Mouse (Mus musculus) MEL (cell line): ENCODE data around the gene Ecm2. TPM values are rescaled to one million over a fixed set of nuclear protein-coding genes. Genes with fewer than 3 reads are reported as not detected.

ENCODE experiments used
- DNase-seq: peaks from one replicate; pipeline ENCODE4 v3.0.0; 2011; ENCODE audit warnings: low read depth, low spot score
- H3K27ac ChIP-seq: 2 replicates; pipeline ENCODE4 v1.5.1; 2012; ENCODE audit warnings: low read depth, mild to moderate bottlenecking, control low read depth, low read length, moderate library complexity; ENCODE audit not compliant: control insufficient read depth
- H3K27me3 ChIP-seq, 2 experiments: fragments of 150-350 bp in 1 of 2; sonication (generic) in 1 of 2; 2 replicates each; pipeline ENCODE4 v1.6.1; 2012; ENCODE audit warnings: low read length in 2 of 2, mild to moderate bottlenecking in 2 of 2, improper control_type of control experiment in 1 of 2, moderate library complexity in 1 of 2; ENCODE audit not compliant: insufficient read depth in 2 of 2, control insufficient read depth in 1 of 2
- H3K36me3 ChIP-seq, 2 experiments: 2 replicates each; pipeline ENCODE4 v1.6.1; 2012 to 2014; ENCODE audit warnings: low read length in 2 of 2, improper control_type of control experiment in 1 of 2, inconsistent platforms in 1 of 2, mild to moderate bottlenecking in 1 of 2; ENCODE audit not compliant: insufficient read depth in 2 of 2, control insufficient read depth in 1 of 2
- H3K4me1 ChIP-seq, 2 experiments: fragments of 150-350 bp in 1 of 2; sonication (generic) in 1 of 2; 2 replicates each; pipeline ENCODE4 v1.6.1; 2012; ENCODE audit warnings: low read length in 2 of 2, improper control_type of control experiment in 1 of 2, mild to moderate bottlenecking in 1 of 2; ENCODE audit not compliant: insufficient read depth in 2 of 2, control insufficient read depth in 1 of 2
- H3K4me3 ChIP-seq, 2 experiments: fragments of 150-350 bp in 1 of 2; sonication (generic) in 1 of 2; 2 replicates each; pipeline ENCODE4 v1.5.1; 2012; ENCODE audit warnings: low read depth in 2 of 2, low read length in 2 of 2, mild to moderate bottlenecking in 2 of 2, moderate library complexity in 2 of 2, control low read depth in 1 of 2, improper control_type of control experiment in 1 of 2; ENCODE audit not compliant: control insufficient read depth in 1 of 2, insufficient read depth in 1 of 2
- H3K79me2 ChIP-seq: 2 replicates; pipeline ENCODE4 v1.6.1; 2012; ENCODE audit warnings: mild to moderate bottlenecking, low read length, moderate library complexity; ENCODE audit not compliant: control insufficient read depth, poor library complexity, insufficient read depth
- H3K9ac ChIP-seq: 2 replicates; pipeline ENCODE4 v1.6.1; 2012; ENCODE audit warnings: low read depth, mild to moderate bottlenecking, control low read depth, low read length, moderate library complexity; ENCODE audit not compliant: control insufficient read depth, poor library complexity, severe bottlenecking
- H3K9me3 ChIP-seq: fragments of 150-350 bp; sonication (generic); replicated peaks from 2 replicates; pipeline ENCODE4 v1.6.1; 2012; ENCODE audit warnings: mild to moderate bottlenecking, low read length, improper control_type of control experiment, moderate library complexity; ENCODE audit not compliant: insufficient read depth
- BHLHE40 ChIP-seq: IDR thresholded peaks from 2 replicates; pipeline ENCODE4 v1.6.1; 2012; ENCODE audit warnings: low read depth, mild to moderate bottlenecking, inconsistent platforms, low read length, improper control_type of control experiment, borderline replicate concordance
- CHD2 ChIP-seq: IDR thresholded peaks from 2 replicates; pipeline ENCODE4 v1.6.1; 2011; ENCODE audit warnings: low read length, improper control_type of control experiment
- CTCF ChIP-seq, 3 experiments: IDR thresholded peaks in 2 of 3; conservative IDR thresholded peaks in 1 of 3; 2 replicates each; pipeline ENCODE4 v1.5.1; 2011 to 2012; ENCODE audit warnings: low read length in 3 of 3, low read depth in 2 of 3, mild to moderate bottlenecking in 2 of 3, improper control_type of control experiment in 1 of 3, inconsistent platforms in 1 of 3, mixed read lengths in 1 of 3, moderate library complexity in 1 of 3; ENCODE audit not compliant: control insufficient read depth in 1 of 3, insufficient read depth in 1 of 3, poor library complexity in 1 of 3, severe bottlenecking in 1 of 3
- E2F4 ChIP-seq: IDR thresholded peaks from 2 replicates; pipeline ENCODE4 v1.6.1; 2011; ENCODE audit warnings: low read depth, low read length, improper control_type of control experiment, borderline replicate concordance
- ELF1 ChIP-seq: IDR thresholded peaks from 2 replicates; pipeline ENCODE4 v1.6.1; 2014; ENCODE audit warnings: low read depth, mild to moderate bottlenecking, inconsistent platforms, low read length, improper control_type of control experiment, moderate library complexity
- EP300 ChIP-seq, 2 experiments: IDR thresholded peaks; 2 replicates each; pipeline ENCODE4 v1.6.1; 2011; ENCODE audit warnings: improper control_type of control experiment in 2 of 2, low read length in 2 of 2, low read depth in 1 of 2, mild to moderate bottlenecking in 1 of 2
- GATA1 ChIP-seq: IDR thresholded peaks from 2 replicates; pipeline ENCODE4 v1.6.1; 2011; ENCODE audit warnings: low read depth, low read length, improper control_type of control experiment
- HCFC1 ChIP-seq: IDR thresholded peaks from 2 replicates; pipeline ENCODE4 v1.6.1; 2012; ENCODE audit warnings: low read depth, mild to moderate bottlenecking, inconsistent platforms, low read length, improper control_type of control experiment, moderate library complexity
- JUND ChIP-seq: IDR thresholded peaks from 2 replicates; pipeline ENCODE4 v1.6.1; 2011; ENCODE audit warnings: low read depth, mild to moderate bottlenecking, improper control_type of control experiment, low read length
- MAFK ChIP-seq: IDR thresholded peaks from 2 replicates; pipeline ENCODE4 v1.6.1; 2011; ENCODE audit warnings: low read depth, mild to moderate bottlenecking, low read length, improper control_type of control experiment, borderline replicate concordance
- MAZ ChIP-seq: IDR thresholded peaks from 2 replicates; pipeline ENCODE4 v1.6.1; 2012; ENCODE audit warnings: low read depth, mild to moderate bottlenecking, inconsistent platforms, low read length, improper control_type of control experiment
- MYB ChIP-seq: IDR thresholded peaks from 2 replicates; pipeline ENCODE4 v1.6.1; 2011; ENCODE audit warnings: mild to moderate bottlenecking, low read depth, low read length, improper control_type of control experiment
- NELFE ChIP-seq: IDR thresholded peaks from 2 replicates; pipeline ENCODE4 v1.6.1; 2011; ENCODE audit warnings: low read depth, low read length, improper control_type of control experiment
- NRF1 ChIP-seq: IDR thresholded peaks from 2 replicates; pipeline ENCODE4 v1.6.1; 2014; ENCODE audit warnings: low read depth, mild to moderate bottlenecking, inconsistent platforms, low read length, improper control_type of control experiment, moderate library complexity; ENCODE audit not compliant: poor library complexity, insufficient read depth, severe bottlenecking
- POLR2AphosphoS2 ChIP-seq: IDR thresholded peaks from 2 replicates; pipeline ENCODE4 v1.6.1; 2011; ENCODE audit warnings: low read length, improper control_type of control experiment
- POLR2AphosphoS5 ChIP-seq: IDR thresholded peaks from 2 replicates; pipeline ENCODE4 v1.6.1; 2012; ENCODE audit warnings: low read depth, borderline replicate concordance, mild to moderate bottlenecking, inconsistent platforms, low read length, moderate library complexity, mixed read lengths
- SIN3A ChIP-seq: IDR thresholded peaks from 2 replicates; pipeline ENCODE4 v1.6.1; 2012; ENCODE audit warnings: low read length, improper control_type of control experiment, inconsistent platforms
- TAL1 ChIP-seq: IDR thresholded peaks from 2 replicates; pipeline ENCODE4 v1.6.1; 2012; ENCODE audit warnings: mild to moderate bottlenecking, inconsistent platforms, low read length, moderate library complexity, mixed read lengths
- UBTF ChIP-seq: IDR thresholded peaks from 2 replicates; pipeline ENCODE4 v1.6.1; 2012; ENCODE audit warnings: low read depth, mild to moderate bottlenecking, inconsistent platforms, low read length, improper control_type of control experiment, moderate library complexity, borderline replicate concordance; ENCODE audit not compliant: insufficient read depth
- USF1 ChIP-seq: IDR thresholded peaks from 2 replicates; pipeline ENCODE4 v1.6.1; 2014; ENCODE audit warnings: low read depth, mild to moderate bottlenecking, inconsistent platforms, low read length, improper control_type of control experiment, moderate library complexity
- ZC3H11A ChIP-seq: IDR thresholded peaks from 2 replicates; pipeline ENCODE4 v1.6.1; 2012; ENCODE audit warnings: low read depth, mild to moderate bottlenecking, inconsistent platforms, low read length, improper control_type of control experiment
- ZKSCAN1 ChIP-seq: IDR thresholded peaks from 2 replicates; pipeline ENCODE4 v1.6.1; 2012; ENCODE audit warnings: low read depth, mild to moderate bottlenecking, inconsistent platforms, low read length, improper control_type of control experiment, moderate library complexity
- polyA plus RNA-seq, 2 experiments: library from polyadenylated mRNA; stranded (reverse) in 1 of 2; unstranded in 1 of 2; fragments of >175 nt in 1 of 2; fragments of >200 nt in 1 of 2; gene quantifications; 2 replicates each; pipeline versions ENCODE4 v1.2.1 to v1.2.4; 2012; ENCODE audit warnings: low replicate concordance in 2 of 2, low read depth in 1 of 2; ENCODE audit not compliant: insufficient read length in 2 of 2, insufficient read depth in 1 of 2, missing spikeins in 1 of 2
- total RNA-seq: library from RNA; depleted of rRNA; stranded (reverse); fragments of 300-350 nt; gene quantifications from 2 replicates; pipeline ENCODE4 v1.2.3, GENCODE M21; 2012

Ecm2 gene
- total and polyA plus RNA-seq, 3 experiments: 0.04 to 0.08 TPM; not detected in 1

- H3K27ac ChIP-seq: no peak overlapping the region
- no peak for DNase-seq
- H3K27me3 ChIP-seq: no peaks in the 10 kb centered on the region
- H3K4me1 ChIP-seq: no peaks in the 10 kb centered on the region
- TF ChIP-seq POLR2AphosphoS5 (no peak), USF1 (no peak), E2F4 (no peak), HCFC1 (no peak), JUND (no peak), ELF1 (no peak), CTCF (IDR thresholded peaks at IDR 0.05 in 2 of 3, conservative IDR thresholded peaks at IDR 0.05 in 1 of 3; ENCODE audit: control insufficient read depth in 1 of 3, insufficient read depth in 1 of 3, low read depth in 2 of 3, low read length in 3 of 3, poor library complexity in 1 of 3, severe bottlenecking in 1 of 3) (no peak), ZC3H11A (no peak), POLR2AphosphoS2 (no peak), ZKSCAN1 (no peak), EP300 (IDR thresholded peaks at IDR 0.05; ENCODE audit: low read depth in 1 of 2, low read length in 2 of 2) (no peak), SIN3A (no peak)
- no peaks in the 10 kb centered on the region for H3K79me2 ChIP-seq
- H3K9ac ChIP-seq: no peak overlapping the region
- H3K4me3 ChIP-seq: no peak overlapping the region
- H3K9me3 ChIP-seq: no peaks in the 10 kb centered on the region
- H3K36me3 ChIP-seq: peaks cover 0 to 3% of the 10 kb centered on the region in 2 experiments; a peak in 2 of 4 replicates
These were observed 43.8 kb upstream of the Ecm2 start for GRCm38 (mm10) chr13:49460692-49461414.

- H3K36me3 ChIP-seq: peaks cover 0 to 2% of the 10 kb centered on the region in 2 experiments; a peak in 2 of 4 replicates
These were observed 43.0 kb upstream of the Ecm2 start for GRCm38 (mm10) chr13:49461458-49462132.

More at GRCm38 (mm10) chr13:49461458-49462132, 43.0 kb upstream of the Ecm2 start:
- Histone ChIP-seq H3K9ac (no peak overlapping the region), H3K4me1 (no peaks in the 10 kb centered on the region), H3K79me2 (no peaks in the 10 kb centered on the region), H3K27me3 (no peaks in the 10 kb centered on the region), H3K4me3 (no peak overlapping the region), H3K9me3 (no peaks in the 10 kb centered on the region)
- DNase-seq: no peak
- TF ChIP-seq CHD2: no peak
- no peak for TF ChIP-seq UBTF
- no peak for TF ChIP-seq NELFE
- TF ChIP-seq MAFK: no peak
- no peak for TF ChIP-seq BHLHE40
- TF ChIP-seq JUND: no peak
- no peak for TF ChIP-seq NRF1
- TF ChIP-seq POLR2AphosphoS2: no peak
- TF ChIP-seq MYB: no peak
- TF ChIP-seq TAL1: no peak
- no peak for TF ChIP-seq GATA1
- no peak for TF ChIP-seq USF1
- no peak for TF ChIP-seq MAZ
- TF ChIP-seq, all 39 proteins: peak for 0
- no peak overlapping the region for H3K27ac ChIP-seq
